In genomic region chr10:78591406-78592328, GRCm38 (mm10) we compare ENCODE assay signal across 8 mouse cellular contexts. TPM values are rescaled to one million over a fixed set of nuclear protein-coding genes. Genes with fewer than 3 reads are reported as not detected.
DNase-seq lines count a peak whose midpoint lies in the region; ATAC-seq and TF ChIP-seq lines count a peak whose summit lies in the region.

Syde1 (minus strand) TSS chr10:78591964.

- H3K9me3 ChIP-seq in lung, embryonic 14.5 days (ENCODE audit: low read depth, low read length), result no peaks in the 10 kb centered on the region

- H3K27me3 ChIP-seq in lung, embryonic 14.5 days (ENCODE audit: insufficient read depth, low read length), result no peaks in the 10 kb centered on the region

- no peak for ATAC-seq in cerebellum, adult (ENCODE audit: insufficient number of reproducible peaks, low FRiP score, low TSS enrichment)
- peak; percentile 83 for ATAC-seq in lung, embryonic 14.5 days (ENCODE audit: insufficient read depth)

- peaks cover 4% of the 10 kb centered on the region; the same call in 1 of the 2 replicates for H3K4me1 ChIP-seq in lung, embryonic 14.5 days (ENCODE audit: insufficient read depth)

- 2% methylated on average over 54 of the region's 54 CpGs for WGBS in lung, embryonic 14.5 days

- H3K36me3 ChIP-seq in lung, embryonic 14.5 days (ENCODE audit: insufficient read depth), result peaks cover 31% of the 10 kb centered on the region

- peak; percentile 40 for TF ChIP-seq CTCF in lung, embryonic 14.5 days (IDR thresholded peaks at IDR 0.05; ENCODE audit: low read depth)

- H3K9ac ChIP-seq in lung, embryonic 14.5 days, result peak within 1 kb of the TSS; percentile 90

- peak within 1 kb of the TSS; percentile 76 for H3K4me3 ChIP-seq in lung, embryonic 14.5 days (ENCODE audit: low read depth, low read length)

- H3K27ac ChIP-seq in lung, embryonic 14.5 days (ENCODE audit: low read depth), result peak within 1 kb of the TSS; percentile 94

- DNase-seq in cerebellum, adult 11-12 months, result peak; percentile 32
- DNase-seq in embryo, embryonic 11 days, result peak; percentile 81
- peak; percentile 54 for DNase-seq in heart, adult 8-10 months (ENCODE audit: low spot score)
- DNase-seq in kidney, adult 18-20 months, result peak; percentile 75
- DNase-seq in lung, embryonic 14.5 days, result peak; percentile 84
- DNase-seq in ovary, postnatal 10 days (ENCODE audit: low spot score), result peak; percentile 61
- no peak for DNase-seq in c-Kit-positive CD71-positive TER-119-positive erythroid progenitor cells, embryonic 14.5 days (ENCODE audit: low spot score)

- peak within 1 kb of the TSS; percentile 82 for H3K4me2 ChIP-seq in lung, embryonic 14.5 days

RNA-seq across cellular contexts. Expression of gene Syde1, which starts in this region (rescaled TPM):
- 10 to 100 TPM; 10.5 to 13.2 (median 12.2) TPM for total RNA-seq in heart, adult 8-10 months (2022)
- 27.3 and 29.3 TPM in 2 replicates for polyA plus RNA-seq in lung, embryonic 14.5 days (2014; fragmentation: Nextera tagmentation; extraction: Ambion mirVana)
